Mouse (Mus musculus) lung, embryonic 14.5 days (tissue): ENCODE results near the gene Klhl20. TPM values are rescaled to one million over a fixed set of nuclear protein-coding genes. Genes with fewer than 3 reads are reported as not detected.

Experiments used
- ATAC-seq: fragments of 200-750 bp; cut with Nextera tagmentation; 2 replicates; pipeline ENCODE4 v1.8.0; 2017; ENCODE audit warnings: mild to moderate bottlenecking, moderate TSS enrichment, moderate library complexity; ENCODE audit not compliant: insufficient read depth
- DNase-seq: peaks from one replicate; pipeline ENCODE4 v3.0.0-alpha.2; 2015
- H3K27ac ChIP-seq: fragments of 300-500 bp; sonication (generic); 2 replicates; pipeline ENCODE4 v1.5.1; 2014; ENCODE audit warnings: low read depth, mild to moderate bottlenecking, moderate library complexity
- H3K27me3 ChIP-seq: fragments of 300-500 bp; sonication (generic); 2 replicates; pipeline ENCODE4 v1.6.1; 2014; ENCODE audit warnings: low read length, control low read depth; ENCODE audit not compliant: insufficient read depth
- H3K36me3 ChIP-seq: fragments of 300-500 bp; sonication (generic); 2 replicates; pipeline ENCODE4 v1.6.1; 2014; ENCODE audit warnings: control low read depth; ENCODE audit not compliant: insufficient read depth
- H3K4me1 ChIP-seq: fragments of 300-500 bp; sonication (generic); 2 replicates; pipeline ENCODE4 v1.6.1; 2014; ENCODE audit warnings: antibody characterized with exemption, control low read depth; ENCODE audit not compliant: insufficient read depth
- H3K4me2 ChIP-seq: fragments of 300-500 bp; sonication (generic); 2 replicates; pipeline ENCODE4 v1.6.1; 2014; ENCODE audit warnings: mild to moderate bottlenecking
- H3K4me3 ChIP-seq: fragments of 300-500 bp; sonication (generic); 2 replicates; pipeline ENCODE4 v1.5.1; 2014; ENCODE audit warnings: low read depth, low read length
- H3K9ac ChIP-seq: fragments of 300-500 bp; sonication (generic); 2 replicates; pipeline ENCODE4 v1.6.1; 2014
- H3K9me3 ChIP-seq: fragments of 300-500 bp; sonication (generic); 2 replicates; pipeline ENCODE4 v1.6.1; 2016; ENCODE audit warnings: low read depth, low read length, control low read depth
- CTCF ChIP-seq: IDR thresholded peaks from 2 replicates; pipeline ENCODE4 v1.5.1; 2016; ENCODE audit warnings: antibody characterized with exemption, low read depth
- WGBS: fragments of 180-500 bp; shearing (Covaris S2); extraction: QIAGEN DNeasy Blood & Tissue Kit; methylation state at CpG from one replicate; pipeline ENCODE4 v1.1.7; 2014; 5-methylcytosine and 5-hydroxymethylcytosine counted together
- polyA plus RNA-seq: library from polyadenylated mRNA; unstranded; fragments of >200 nt; fragmentation: Nextera tagmentation; extraction: Ambion mirVana; gene quantifications from 2 replicates; pipeline ENCODE4 v1.2.1, GENCODE M21; 2014

The Klhl20 gene
- polyA plus RNA-seq, 1 experiment from 2014 or later, result 17.7 TPM

DNA sequence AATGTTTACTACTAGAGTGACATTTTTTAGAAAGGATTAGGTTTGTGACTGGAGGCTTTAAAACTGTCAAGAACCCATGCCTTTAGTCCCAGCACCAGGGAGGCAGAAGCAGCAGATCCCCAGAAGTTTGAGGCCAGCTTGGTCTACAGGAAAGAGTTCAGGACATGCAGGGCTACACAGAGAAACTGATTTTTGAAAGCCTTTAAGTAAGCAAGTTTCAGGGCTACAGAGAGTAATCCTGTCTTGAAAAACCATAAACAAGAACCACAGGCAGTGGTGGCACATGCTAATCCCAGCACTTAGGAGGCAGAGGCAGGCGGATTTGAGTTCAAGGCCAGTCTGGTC lies 90.9 kb downstream of the Klhl20 start:
- TF ChIP-seq CTCF, result no peak
- Histone ChIP-seq H3K36me3 (peaks cover 64% of the 10 kb centered on the region), H3K4me3 (no peak overlapping the region), H3K4me1 (no peaks in the 10 kb centered on the region), H3K27ac (peak overlapping the region; percentile 5; the same call in 1 of the 2 replicates), H3K9me3 (no peaks in the 10 kb centered on the region), H3K9ac (no peak overlapping the region), H3K27me3 (no peaks in the 10 kb centered on the region), H3K4me2 (no peak overlapping the region)
- DNase-seq, result peak; percentile 49
- no peak; the same call in none of the 2 replicates for ATAC-seq
- WGBS, result 52% methylated on average over 1 of the region's 1 CpGs

DNA sequence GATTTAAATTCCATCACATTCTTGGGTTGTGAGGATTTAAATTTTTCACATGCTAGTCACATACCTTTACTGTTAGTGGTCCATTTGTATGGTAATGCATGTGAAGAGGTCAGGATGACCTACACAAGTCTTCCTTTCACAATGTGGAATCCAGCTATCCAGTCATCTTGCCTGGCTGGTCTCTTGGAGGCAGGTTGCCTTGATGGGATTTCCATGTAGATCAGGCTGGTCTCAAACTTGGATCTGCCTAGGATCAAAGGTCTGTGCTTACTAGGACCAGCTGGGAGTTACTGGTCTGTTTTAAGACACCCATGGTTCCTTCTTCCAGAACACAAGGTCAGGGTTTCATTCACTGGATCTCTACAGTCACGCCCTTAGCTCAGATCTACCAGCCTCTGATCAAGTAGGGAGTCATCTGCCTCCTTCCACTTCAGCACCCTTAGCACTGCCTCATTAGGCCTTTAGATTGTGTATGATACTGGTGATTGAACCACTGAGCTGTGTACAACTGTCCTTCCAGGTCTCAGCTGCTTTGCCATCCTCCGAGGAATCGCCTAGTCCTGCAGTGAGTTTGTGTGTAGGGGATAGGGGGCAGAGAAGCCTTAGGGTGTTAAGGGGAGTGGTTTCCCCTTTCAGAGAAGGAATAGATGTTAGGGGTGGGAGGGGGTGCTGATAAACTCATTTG lies 91.4 kb downstream of the Klhl20 start:
- Histone ChIP-seq H3K9me3 (no peaks in the 10 kb centered on the region), H3K4me1 (no peaks in the 10 kb centered on the region), H3K27me3 (no peaks in the 10 kb centered on the region), H3K4me3 (no peak overlapping the region), H3K4me2 (no peak overlapping the region), H3K36me3 (peaks cover 61% of the 10 kb centered on the region), H3K27ac (peak overlapping the region; percentile 50; the same call in 1 of the 2 replicates), H3K9ac (no peak overlapping the region)
- no peak for TF ChIP-seq CTCF
- peak; percentile 72 for ATAC-seq
- DNase-seq, result peak; percentile 71
- 9% methylated on average over 3 of the region's 3 CpGs for WGBS

- peak; percentile 63 for DNase-seq
- peaks cover 58% of the 10 kb centered on the region for H3K36me3 ChIP-seq
Measured at GRCm38 (mm10) chr1:161038968-161039721, 92.2 kb downstream of the Klhl20 start.

More at GRCm38 (mm10) chr1:161038968-161039721, 92.2 kb downstream of the Klhl20 start:
- Histone ChIP-seq H3K4me1 (no peaks in the 10 kb centered on the region), H3K4me2 (no peak overlapping the region; the same call in 1 of the 2 replicates), H3K27me3 (no peaks in the 10 kb centered on the region), H3K9me3 (no peaks in the 10 kb centered on the region), H3K27ac (peak overlapping the region; percentile 50; the same call in 1 of the 2 replicates), H3K4me3 (no peak overlapping the region; the same call in 1 of the 2 replicates), H3K9ac (no peak overlapping the region)
- ATAC-seq, result peak; percentile 0; the same call in 1 of the 2 replicates
- 12% methylated on average over 3 of the region's 3 CpGs for WGBS
- TF ChIP-seq CTCF, result 0 out of 2 replicates have a peak, but pooled peaks have one; percentile 10

Other genes starting within 250 kb of the Klhl20 start
- gene Rc3h1, start 225.1 kb downstream of the Klhl20 start, polyA plus RNA-seq, result 11.1 and 11.4 TPM in 2 replicates
- gene Serpinc1, start 152.9 kb downstream of the Klhl20 start, polyA plus RNA-seq, result 1.3 and 1.6 TPM in 2 replicates
- gene Zbtb37, start 96.7 kb downstream of the Klhl20 start, polyA plus RNA-seq, result 9.5 and 12.2 TPM in 2 replicates
- gene Dars2, start 60.9 kb downstream of the Klhl20 start, polyA plus RNA-seq, result 37.0 and 42.4 TPM in 2 replicates
- 35.9 and 38.0 TPM in 2 replicates for gene Cenpl, start 60.8 kb downstream of the Klhl20 start, polyA plus RNA-seq
- 1.0 and 1.3 TPM in 2 replicates for gene Ankrd45, start 11.2 kb upstream of the Klhl20 start, polyA plus RNA-seq
- not detected in 2 replicates for gene Tex50, start 27.8 kb upstream of the Klhl20 start, polyA plus RNA-seq
- 610 and 627 TPM in 2 replicates for gene Prdx6, start 119.7 kb upstream of the Klhl20 start, polyA plus RNA-seq